In the genomic region with DNA sequence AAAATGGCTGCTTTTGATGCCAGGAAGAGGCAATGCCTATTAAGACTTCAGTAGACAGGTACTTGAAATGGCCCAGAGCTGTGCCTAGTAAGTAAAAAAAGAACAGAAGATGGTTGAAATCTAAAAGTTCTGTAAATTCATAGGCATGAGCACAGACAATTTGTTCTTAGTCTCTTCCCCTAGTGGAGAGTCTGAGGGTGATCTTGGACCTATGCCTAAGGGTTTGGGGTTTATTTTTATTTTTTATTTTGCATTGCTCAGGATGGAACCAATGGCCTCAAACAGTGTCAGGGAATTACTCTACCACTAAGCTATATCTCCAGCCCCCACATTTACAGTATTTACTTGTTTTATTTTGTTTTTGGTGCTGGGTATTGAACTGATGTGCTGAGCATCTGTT, we compare ENCODE assay signal across 9 mouse cellular contexts. TPM values are rescaled to one million over a fixed set of nuclear protein-coding genes. Genes with fewer than 3 reads are reported as not detected.
DNase-seq lines count a peak whose midpoint lies in the region; ATAC-seq lines count a peak whose summit lies in the region.
"Had no signal": no experiment of that assay in that cellular context is flagged by ENCODE, and none has a peak within 500 bp of the region (broad histone marks: within the 10 kb centered on the region; RNA-seq: fewer than 3 reads in every experiment).

No protein-coding gene starts in this region.

- peaks cover 7% of the 10 kb centered on the region for H3K36me3 ChIP-seq in heart, embryonic 15.5 days
- H3K36me3 ChIP-seq in hindbrain, embryonic 16.5 days (ENCODE audit: control insufficient read depth, insufficient read depth, low read length): peaks cover 4% of the 10 kb centered on the region; the same call in 1 of the 2 replicates
- peaks cover 8% of the 10 kb centered on the region for H3K36me3 ChIP-seq in midbrain, embryonic 15.5 days (replicated peaks)

- ATAC-seq in heart, embryonic 15.5 days (replicated peaks; ENCODE audit: insufficient number of reproducible peaks, insufficient read depth, low FRiP score, low read depth): no peak
- no peak for ATAC-seq in hindbrain, embryonic 16.5 days
- no peak for ATAC-seq in midbrain, embryonic 15.5 days (replicated peaks)

- H3K4me3 ChIP-seq in heart, embryonic 15.5 days: peak overlapping the region; percentile 62
- peak overlapping the region; percentile 76 for H3K4me3 ChIP-seq in hindbrain, embryonic 16.5 days (ENCODE audit: low read length)
- peak overlapping the region; percentile 71 for H3K4me3 ChIP-seq in midbrain, embryonic 15.5 days

- H3K4me2 ChIP-seq in heart, embryonic 15.5 days: peak overlapping the region; percentile 77
- peak overlapping the region; percentile 88 for H3K4me2 ChIP-seq in hindbrain, embryonic 16.5 days (ENCODE audit: low read length)
- peak overlapping the region; percentile 75 for H3K4me2 ChIP-seq in midbrain, embryonic 15.5 days

- no peak for DNase-seq in heart, adult 8-10 months (ENCODE audit: low spot score)
- peak; percentile 32 for DNase-seq in R1 (ENCODE audit: low read depth, low spot score)
- no peak for DNase-seq in thymus, postnatal 4 days
- DNase-seq in ovary, postnatal 14 days (ENCODE audit: low spot score): no peak
- DNase-seq in right cerebral cortex, adult 2 months (ENCODE audit: low spot score in 2 of 2): no peak
- DNase-seq: kidney, adult 11 months had no signal

- no peaks in the 10 kb centered on the region for H3K27me3 ChIP-seq in heart, embryonic 15.5 days
- no peaks in the 10 kb centered on the region for H3K27me3 ChIP-seq in hindbrain, embryonic 16.5 days (replicated peaks; ENCODE audit: control insufficient read depth, insufficient read depth, low read length)
- no peaks in the 10 kb centered on the region for H3K27me3 ChIP-seq in midbrain, embryonic 15.5 days (replicated peaks)

- H3K9ac ChIP-seq in heart, embryonic 15.5 days: no peak overlapping the region; the same call in 1 of the 2 replicates
- H3K9ac ChIP-seq in hindbrain, embryonic 16.5 days (ENCODE audit: low read depth, low read length): peak overlapping the region; percentile 84; the same call in 1 of the 2 replicates
- H3K9ac ChIP-seq in midbrain, embryonic 15.5 days: peak overlapping the region; percentile 68

- H3K4me1 ChIP-seq in heart, embryonic 15.5 days (replicated peaks): peaks cover 14% of the 10 kb centered on the region
- peaks cover 11% of the 10 kb centered on the region for H3K4me1 ChIP-seq in hindbrain, embryonic 16.5 days (ENCODE audit: control insufficient read depth, insufficient read depth, low read depth, low read length)
- H3K4me1 ChIP-seq in midbrain, embryonic 15.5 days: peaks cover 10% of the 10 kb centered on the region

- H3K27ac ChIP-seq in heart, embryonic 15.5 days: peak overlapping the region; percentile 88; the same call in 1 of the 2 replicates
- no peak overlapping the region; the same call in 1 of the 2 replicates for H3K27ac ChIP-seq in hindbrain, embryonic 16.5 days (ENCODE audit: low read depth, low read length)
- 0 out of 2 replicates have a peak overlapping the region, but pooled peaks have one; percentile 90 for H3K27ac ChIP-seq in midbrain, embryonic 15.5 days

- H3K9me3 ChIP-seq in heart, embryonic 15.5 days (replicated peaks): no peaks in the 10 kb centered on the region
- no peaks in the 10 kb centered on the region for H3K9me3 ChIP-seq in hindbrain, embryonic 16.5 days (ENCODE audit: control insufficient read depth, low read length)
- H3K9me3 ChIP-seq in midbrain, embryonic 15.5 days: no peaks in the 10 kb centered on the region

RNA-seq across cellular contexts. Expression of a gene that starts 0.9 kb away (rescaled TPM):
- 783 and 885 TPM in 2 replicates for polyA plus RNA-seq in heart, embryonic 15.5 days (2015; fragmentation: Nextera tagmentation; extraction: Ambion mirVana)
- total RNA-seq in heart, adult 8-10 months (2022): 100 to 1,000 TPM in 1 of 4 experiments, 10 to 100 TPM in 3; 34.5 to 140 (median 60.6) TPM
- 557 and 610 TPM in 2 replicates for polyA plus RNA-seq in hindbrain, embryonic 16.5 days (2015; fragmentation: Nextera tagmentation; extraction: Ambion mirVana)
- 819 and 826 TPM in 2 replicates for polyA plus RNA-seq in midbrain, embryonic 15.5 days (2015; fragmentation: Nextera tagmentation; extraction: Ambion mirVana)
